Mouse (Mus musculus) hindbrain, embryonic 11.5 days (tissue): ENCODE measurements around the gene Ifnlr1. TPM values are rescaled to one million over a fixed set of nuclear protein-coding genes. Genes with fewer than 3 reads are reported as not detected.
"Not testable (repeated sequence)": the region's sequence is repeated elsewhere in the genome, so short reads cannot be mapped to it uniquely, and the experiment has no call there.

Experiments used
- ATAC-seq: fragments of 200-750 bp; cut with Nextera tagmentation; 2 replicates; pipeline ENCODE4 v1.8.0; 2017; ENCODE audit warnings: mild to moderate bottlenecking, moderate TSS enrichment, moderate library complexity; ENCODE audit not compliant: low FRiP score
- DNase-seq: peaks from one replicate; pipeline ENCODE4 v3.0.0-alpha.2; 2015; ENCODE audit warnings: low spot score
- H3K27ac ChIP-seq: fragments of 300-500 bp; sonication (generic); 2 replicates; pipeline ENCODE4 v1.5.1; 2014; ENCODE audit warnings: mild to moderate bottlenecking, low read depth, low read length
- H3K27me3 ChIP-seq: fragments of 300-500 bp; sonication (generic); 2 replicates; pipeline ENCODE4 v1.6.1; 2014; ENCODE audit warnings: mild to moderate bottlenecking, low read length, moderate library complexity, mixed read lengths; ENCODE audit not compliant: control insufficient read depth, insufficient read depth
- H3K36me3 ChIP-seq: fragments of 300-500 bp; sonication (generic); 2 replicates; pipeline ENCODE4 v1.6.1; 2014; ENCODE audit warnings: mild to moderate bottlenecking, low read length, moderate library complexity, mixed read lengths; ENCODE audit not compliant: control insufficient read depth, insufficient read depth
- H3K4me1 ChIP-seq: fragments of 300-500 bp; sonication (generic); replicated peaks from 2 replicates; pipeline ENCODE4 v1.6.1; 2014; ENCODE audit warnings: low read length, mixed read lengths; ENCODE audit not compliant: control insufficient read depth, insufficient read depth
- H3K4me2 ChIP-seq: fragments of 300-500 bp; sonication (generic); replicated peaks from 2 replicates; pipeline ENCODE4 v1.6.1; 2014; ENCODE audit warnings: mild to moderate bottlenecking, low read depth, low read length
- H3K4me3 ChIP-seq: fragments of 300-500 bp; sonication (generic); 2 replicates; pipeline ENCODE4 v1.5.1; 2014; ENCODE audit warnings: low read depth, low read length
- H3K9ac ChIP-seq: fragments of 300-500 bp; sonication (generic); 2 replicates; pipeline ENCODE4 v1.6.1; 2014; ENCODE audit warnings: low read depth, low read length
- H3K9me3 ChIP-seq: fragments of 300-500 bp; sonication (generic); 2 replicates; pipeline ENCODE4 v1.6.1; 2016; ENCODE audit warnings: low read length; ENCODE audit not compliant: control insufficient read depth
- WGBS: fragments of 180-500 bp; shearing (Covaris S2); extraction: QIAGEN DNeasy Blood & Tissue Kit; methylation state at CpG from one replicate; pipeline ENCODE4 v1.1.7; 2014; 5-methylcytosine and 5-hydroxymethylcytosine counted together
- polyA plus RNA-seq: library from polyadenylated mRNA; unstranded; fragments of >200 nt; fragmentation: Nextera tagmentation; extraction: Ambion mirVana; gene quantifications from 2 replicates; pipeline ENCODE4 v1.2.1, GENCODE M21; 2014

Ifnlr1 gene
- 0.25 and 0.71 TPM in 2 replicates for polyA plus RNA-seq

- DNase-seq (peak; percentile 65), ATAC-seq (no peak)
- Histone ChIP-seq H3K27me3 (peaks cover 35% of the 10 kb centered on the region), H3K9me3 (no peaks in the 10 kb centered on the region), H3K9ac (peak within 1 kb of the TSS; percentile 40), H3K4me3 (peak within 1 kb of the TSS; percentile 39), H3K36me3 (no peaks in the 10 kb centered on the region), H3K4me1 (peaks cover 4% of the 10 kb centered on the region), H3K27ac (no peak within 1 kb of the TSS), H3K4me2 (peak within 1 kb of the TSS; percentile 92)
- whole genome bisulfite sequencing: 3% methylated on average over 39 of the region's 41 CpGs
Measured at GRCm38 (mm10) chr4:135685906-135686567, at the start of gene Ifnlr1. Gene Ifnlr1, plus strand, starts transcription at chr4:135686287.

- not testable (repeated sequence) for H3K4me1 ChIP-seq, H3K9me3 ChIP-seq, H3K4me3 ChIP-seq, DNase-seq, H3K4me2 ChIP-seq, H3K27me3 ChIP-seq, H3K36me3 ChIP-seq, H3K27ac ChIP-seq, ATAC-seq, H3K9ac ChIP-seq
- 82% methylated on average over 8 of the region's 8 CpGs for WGBS
Measured at GRCm38 (mm10) chr4:135641302-135642079, 44.6 kb upstream of the Ifnlr1 start.

GRCm38 (mm10) chr4:135645022-135645637 lies 41.0 kb upstream of the Ifnlr1 start:
- no peak for ATAC-seq
- H3K36me3 ChIP-seq: no peaks in the 10 kb centered on the region
- no peaks in the 10 kb centered on the region for H3K27me3 ChIP-seq
- 63% methylated on average over 12 of the region's 12 CpGs for WGBS
- no peak overlapping the region for H3K9ac ChIP-seq
- no peak overlapping the region for H3K4me2 ChIP-seq
- H3K27ac ChIP-seq: no peak overlapping the region
- no peaks in the 10 kb centered on the region for H3K4me1 ChIP-seq
- no peaks in the 10 kb centered on the region for H3K9me3 ChIP-seq
- H3K4me3 ChIP-seq: no peak overlapping the region
- DNase-seq: no peak

DNA sequence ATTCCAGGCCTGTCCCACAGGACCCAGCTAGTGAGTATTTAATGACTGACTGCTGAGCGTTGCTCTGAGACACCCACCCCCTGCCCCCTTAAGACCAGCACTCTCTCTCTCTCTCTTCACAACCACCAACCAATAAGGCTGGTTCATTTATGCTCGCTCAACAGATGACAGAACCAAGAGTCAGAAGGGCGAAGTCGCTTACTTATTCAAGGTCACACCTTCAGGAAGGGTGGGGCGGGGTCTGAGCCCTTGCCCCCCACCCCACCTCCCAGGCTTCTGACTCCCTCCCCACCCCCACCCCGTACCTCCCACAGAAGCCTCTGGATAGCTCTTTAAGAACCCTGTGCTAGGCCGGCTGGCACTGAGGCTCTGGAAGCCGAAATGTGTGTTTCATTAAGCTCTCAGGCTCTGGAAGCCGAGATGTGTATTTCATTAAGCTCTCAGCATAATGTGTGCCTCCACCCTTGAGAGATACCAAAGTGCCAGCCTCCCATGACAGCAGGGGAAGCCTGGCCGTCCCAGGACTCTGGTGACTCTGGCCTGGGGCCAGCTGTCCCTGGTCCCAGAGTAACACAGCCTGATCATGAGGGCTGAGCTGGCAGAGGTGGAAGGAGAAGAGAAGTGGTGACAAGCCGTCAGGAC lies 33.0 kb upstream of the Ifnlr1 start:
- Histone ChIP-seq H3K9ac (no peak overlapping the region), H3K9me3 (no peaks in the 10 kb centered on the region), H3K4me2 (no peak overlapping the region), H3K27ac (no peak overlapping the region), H3K4me3 (no peak overlapping the region), H3K4me1 (peaks cover 4% of the 10 kb centered on the region; the same call in 1 of the 2 replicates), H3K27me3 (no peaks in the 10 kb centered on the region), H3K36me3 (no peaks in the 10 kb centered on the region)
- 57% methylated on average over 11 of the region's 11 CpGs for WGBS
- no peak for ATAC-seq
- no peak for DNase-seq

DNA sequence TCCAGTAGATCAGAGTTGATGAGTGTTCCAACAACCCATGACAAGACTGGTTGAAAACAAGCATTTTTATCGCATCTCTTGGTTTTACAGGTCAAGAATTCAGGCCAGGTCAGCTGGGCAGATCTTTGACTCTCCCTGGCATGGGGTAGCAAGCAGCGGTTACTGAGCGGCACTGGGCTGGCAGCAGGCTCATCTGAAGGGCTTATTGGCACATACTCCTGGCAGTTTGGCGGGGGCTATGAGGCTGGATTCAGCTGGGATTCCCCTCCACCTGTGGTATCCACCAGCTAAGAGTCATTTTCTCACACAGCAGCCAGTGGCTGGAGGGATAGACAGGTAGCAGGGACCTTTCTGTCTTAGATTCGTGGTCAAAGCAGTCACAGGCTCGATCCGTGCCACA lies 32.1 kb upstream of the Ifnlr1 start:
- no peaks in the 10 kb centered on the region for H3K36me3 ChIP-seq
- H3K9ac ChIP-seq: no peak overlapping the region
- no peak overlapping the region for H3K27ac ChIP-seq
- H3K4me1 ChIP-seq: peaks cover 4% of the 10 kb centered on the region; the same call in 1 of the 2 replicates
- no peaks in the 10 kb centered on the region for H3K9me3 ChIP-seq
- H3K27me3 ChIP-seq: no peaks in the 10 kb centered on the region
- H3K4me2 ChIP-seq: no peak overlapping the region
- 91% methylated on average over 7 of the region's 7 CpGs for WGBS
- no peak overlapping the region for H3K4me3 ChIP-seq
- ATAC-seq (no peak), DNase-seq (no peak)

DNA sequence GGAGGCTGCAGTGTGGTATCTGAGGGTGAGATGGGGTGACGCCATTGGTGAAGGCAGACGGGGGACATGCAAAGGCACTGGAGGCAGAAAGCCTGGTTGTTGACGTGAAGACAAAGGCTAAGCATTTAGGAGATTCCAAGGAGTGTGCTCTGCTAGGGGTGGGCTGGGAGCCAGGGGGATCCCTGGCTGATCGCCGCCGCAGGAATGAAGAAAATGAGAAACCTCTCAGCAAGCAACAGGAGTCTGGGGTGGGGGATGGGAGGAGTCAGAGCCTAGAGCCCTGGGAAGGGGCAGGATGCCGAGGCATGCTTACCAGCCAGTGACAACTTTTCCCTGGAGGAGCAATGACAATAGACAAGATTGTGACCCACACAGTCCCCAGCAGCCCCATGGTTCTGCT lies 30.6 kb upstream of the Ifnlr1 start:
- Histone ChIP-seq H3K9me3 (no peaks in the 10 kb centered on the region), H3K27me3 (no peaks in the 10 kb centered on the region), H3K4me1 (peaks cover 4% of the 10 kb centered on the region; the same call in 1 of the 2 replicates), H3K36me3 (no peaks in the 10 kb centered on the region), H3K4me2 (no peak overlapping the region), H3K4me3 (no peak overlapping the region), H3K9ac (no peak overlapping the region), H3K27ac (no peak overlapping the region)
- 29% methylated on average over 7 of the region's 7 CpGs for WGBS
- no peak for ATAC-seq
- DNase-seq: no peak

DNA sequence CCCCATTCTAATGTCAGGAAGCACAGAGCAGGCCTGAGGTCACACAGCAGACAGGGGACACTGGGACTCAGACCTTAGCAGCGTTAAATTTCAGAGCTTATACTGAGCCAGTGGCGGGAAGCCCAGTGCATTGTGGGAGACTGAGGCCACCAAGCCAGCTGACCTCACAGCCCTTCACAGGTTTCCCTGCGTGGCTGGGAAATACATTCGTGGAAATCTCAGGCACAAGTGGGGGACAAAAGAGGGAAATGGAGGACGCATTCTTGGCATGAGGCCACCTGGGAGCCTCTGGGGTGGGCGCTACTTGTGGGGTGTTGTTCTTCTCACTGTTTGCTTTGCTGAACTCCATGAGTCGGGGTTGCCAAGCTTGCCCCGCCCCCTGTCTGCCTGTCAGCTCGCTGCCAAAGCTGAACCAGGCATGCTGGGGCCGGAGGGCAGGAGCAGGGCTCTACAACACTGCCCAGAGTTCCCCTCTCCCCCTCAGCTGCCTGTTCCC lies 29.9 kb upstream of the Ifnlr1 start:
- ATAC-seq: no peak
- Histone ChIP-seq H3K27me3 (no peaks in the 10 kb centered on the region), H3K9ac (no peak overlapping the region), H3K27ac (no peak overlapping the region), H3K4me3 (no peak overlapping the region), H3K4me2 (no peak overlapping the region), H3K4me1 (peaks cover 4% of the 10 kb centered on the region; the same call in 1 of the 2 replicates), H3K9me3 (no peaks in the 10 kb centered on the region), H3K36me3 (no peaks in the 10 kb centered on the region)
- DNase-seq: no peak
- WGBS: 34% methylated on average over 10 of the region's 10 CpGs

- no peak overlapping the region for H3K4me3 ChIP-seq
- WGBS: 78% methylated on average over 5 of the region's 5 CpGs
- no peaks in the 10 kb centered on the region for H3K27me3 ChIP-seq
- no peak overlapping the region for H3K9ac ChIP-seq
- H3K4me2 ChIP-seq: no peak overlapping the region
- ATAC-seq (no peak), DNase-seq (no peak)
- no peak overlapping the region for H3K27ac ChIP-seq
- H3K36me3 ChIP-seq: no peaks in the 10 kb centered on the region
- no peaks in the 10 kb centered on the region for H3K9me3 ChIP-seq
- peaks cover 4% of the 10 kb centered on the region; the same call in 1 of the 2 replicates for H3K4me1 ChIP-seq
Measured at GRCm38 (mm10) chr4:135658484-135658883, 27.6 kb upstream of the Ifnlr1 start.
